Mouse (Mus musculus): ENCODE measurements at regions not wholly inside any gene's neighbourhood (a gene's known extent, or its start where the extent isn't known, plus 50 kb on each side); places are given as distances from the start of the nearest gene placed in this dataset.

- no peak for TF ChIP-seq POLR2A (IDR thresholded peaks at IDR 0.05; ENCODE audit: insufficient read depth, low read depth, low read length)
- TF ChIP-seq CTCF (IDR thresholded peaks at IDR 0.05), result peak; percentile 52
- 0 out of 2 replicates have a peak, but pooled peaks have one; percentile 20 for TF ChIP-seq EP300 (IDR thresholded peaks at IDR 0.05; ENCODE audit: insufficient read depth, low read depth, low read length)
Observed at GRCm38 (mm10) chr2:160170975-160171515, 162.9 kb downstream of the Gm826 start.

Data from heart, adult 2 months (tissue).